Mouse (Mus musculus) adrenal gland, postnatal 25 days (tissue): ENCODE measurements around the gene Olfr525. TPM values are rescaled to one million over a fixed set of nuclear protein-coding genes. Genes with fewer than 3 reads are reported as not detected.

Source experiments
- DNase-seq: peaks from one replicate; pipeline ENCODE4 v3.0.0; 2021; ENCODE audit warnings: mixed read lengths
- long read RNA-seq: library from polyadenylated mRNA; stranded (forward); transcript quantifications from one replicate; pipeline ENCODE4 v2.0.0, GENCODE M21; 2021
- total RNA-seq: library from RNA; stranded (reverse); gene quantifications from 2 replicates; pipeline ENCODE4 v1.2.3, GENCODE M21; 2021

Gene Olfr525
- not detected in 2 replicates for total RNA-seq
- long read RNA-seq = 0 reads

GRCm38 (mm10) chr7:140320558-140320957, at the start of gene Olfr525:
Olfr525 (plus strand) TSS chr7:140320858.
- DNase-seq = no peak

GRCm38 (mm10) chr7:140295746-140296145, 24.9 kb upstream of the Olfr525 start:
- no peak for DNase-seq

GRCm38 (mm10) chr7:140296876-140297275, 23.8 kb upstream of the Olfr525 start:
- no peak for DNase-seq

GRCm38 (mm10) chr7:140299416-140299815, 21.2 kb upstream of the Olfr525 start:
- no peak for DNase-seq

- DNase-seq = no peak
Measured at GRCm38 (mm10) chr7:140319861-140320385, 735 bp upstream of the Olfr525 start.

GRCm38 (mm10) chr7:140321135-140321534, 477 bp downstream of the Olfr525 start:
- DNase-seq = no peak

- no peak for DNase-seq
Measured at GRCm38 (mm10) chr7:140329766-140330304, 9.2 kb downstream of the Olfr525 start.

GRCm38 (mm10) chr7:140333717-140334116, 13.1 kb downstream of the Olfr525 start, which contains the start of gene Olfr527:
Olfr527 (plus strand) TSS chr7:140334017.
- no peak for DNase-seq

GRCm38 (mm10) chr7:140361571-140361970, 40.9 kb downstream of the Olfr525 start, which contains the start of gene Olfr60:
Olfr60 (minus strand) TSS chr7:140361671.
- no peak for DNase-seq

- no peak for DNase-seq
Measured at GRCm38 (mm10) chr7:140374300-140374699, 53.6 kb downstream of the Olfr525 start.

- DNase-seq = no peak
Measured at GRCm38 (mm10) chr7:140376231-140376630, 55.6 kb downstream of the Olfr525 start, which contains the start of gene Olfr530. Olfr530 (minus strand) TSS chr7:140376331.

- no peak for DNase-seq
Measured at GRCm38 (mm10) chr7:140376911-140377310, 56.3 kb downstream of the Olfr525 start.

Other genes with a start within 250 kb of the Olfr525 start
- gene Caly, start 238.3 kb upstream of the Olfr525 start, total RNA-seq = 5.8 and 6.1 TPM in 2 replicates
- gene Prap1, start 227.5 kb upstream of the Olfr525 start, total RNA-seq = not detected in 2 replicates
- 68.5 and 85.2 TPM in 2 replicates for gene Fuom, start 218.4 kb upstream of the Olfr525 start, total RNA-seq
- 30.3 and 33.5 TPM in 2 replicates for gene Paox, start 205.1 kb upstream of the Olfr525 start, total RNA-seq
- 435 and 524 TPM in 2 replicates for gene Echs1, start 204.4 kb upstream of the Olfr525 start, total RNA-seq
- 35.9 and 39.5 TPM in 2 replicates for gene Mtg1, start 183.3 kb upstream of the Olfr525 start, total RNA-seq
- gene Sprn, start 166.0 kb upstream of the Olfr525 start, total RNA-seq = 0.76 and 0.79 TPM in 2 replicates
- not detected in 2 replicates for gene Olfr522, start 156.1 kb upstream of the Olfr525 start, total RNA-seq
- not detected in 2 replicates for gene Olfr523, start 147.6 kb upstream of the Olfr525 start, total RNA-seq
- not detected in 2 replicates for gene Olfr524, start 114.9 kb upstream of the Olfr525 start, total RNA-seq
- gene Cd163l1, start 102.6 kb upstream of the Olfr525 start, total RNA-seq = not detected in 2 replicates
- gene 5830411N06Rik, start 73.6 kb upstream of the Olfr525 start, total RNA-seq = not detected in 2 replicates
- not detected in 2 replicates for gene Olfr527, start 13.2 kb downstream of the Olfr525 start, total RNA-seq
- not detected in 2 replicates for gene Olfr60, start 40.8 kb downstream of the Olfr525 start, total RNA-seq
- not detected in 2 replicates for gene Olfr530, start 55.5 kb downstream of the Olfr525 start, total RNA-seq
- gene Olfr531, start 82.1 kb downstream of the Olfr525 start, total RNA-seq = not detected in 2 replicates
- gene Olfr532, start 100.8 kb downstream of the Olfr525 start, total RNA-seq = not detected in 2 replicates
- not detected in 2 replicates for gene Olfr533, start 142.5 kb downstream of the Olfr525 start, total RNA-seq
- not detected in 2 replicates for gene Olfr535, start 163.4 kb downstream of the Olfr525 start, total RNA-seq
- gene Olfr536, start 186.5 kb downstream of the Olfr525 start, total RNA-seq = not detected in 2 replicates
- not detected in 2 replicates for gene Olfr538, start 247.0 kb downstream of the Olfr525 start, total RNA-seq